In the genomic region with DNA sequence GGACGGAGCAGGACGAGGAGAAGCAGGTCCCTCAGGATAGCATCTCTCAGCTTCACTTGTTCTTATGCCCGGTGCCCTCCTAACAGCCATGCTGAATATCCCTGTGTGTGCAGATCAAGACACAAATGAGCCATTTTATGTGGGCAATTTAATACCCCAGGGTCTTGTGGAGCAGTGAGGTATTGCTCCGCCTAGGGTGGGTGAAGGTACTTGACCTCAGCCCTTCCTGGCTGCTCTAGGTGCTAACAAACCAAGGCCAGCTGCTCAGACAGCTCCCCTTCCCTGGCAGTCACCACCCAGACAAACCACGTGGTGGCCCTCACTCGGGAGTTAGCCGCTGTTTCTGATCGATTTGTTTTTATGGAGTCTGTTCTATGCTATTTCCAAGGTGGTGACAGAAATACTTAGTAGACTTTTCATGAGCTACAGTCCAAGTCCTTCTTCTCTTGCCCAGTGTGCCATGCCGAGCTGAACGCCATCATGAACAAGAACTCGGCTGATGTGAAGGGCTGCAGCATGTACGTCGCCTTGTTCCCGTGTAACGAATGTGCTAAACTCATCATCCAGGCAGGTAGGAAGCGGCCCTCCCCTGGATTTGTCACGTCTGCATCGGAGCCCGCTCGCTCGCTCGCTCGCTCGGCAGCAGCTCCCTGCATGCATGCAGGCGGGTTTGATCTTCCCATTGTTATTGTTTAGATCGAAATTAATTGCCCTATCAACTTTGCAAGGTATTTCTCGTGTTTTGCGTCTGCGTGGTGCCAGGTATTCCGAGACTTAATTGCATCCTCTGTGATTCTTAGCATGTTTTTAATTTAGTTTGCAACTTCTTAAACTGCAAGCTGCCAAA, we compare ENCODE assay signal across 14 mouse cellular contexts. TPM values are rescaled to one million over a fixed set of nuclear protein-coding genes. Genes with fewer than 3 reads are reported as not detected.
A peak's percentile ranks its signal among the peaks of the same experiment; 100 is the strongest.
DNase-seq lines count a peak whose midpoint lies in the region; ATAC-seq lines count a peak whose summit lies in the region.
"Had no signal": no experiment of that assay in that cellular context is flagged by ENCODE, and none has a peak within 500 bp of the region (broad histone marks: within the 10 kb centered on the region; RNA-seq: fewer than 3 reads in every experiment).

No protein-coding gene starts in this region.

- H3K4me2 ChIP-seq in kidney, embryonic 15.5 days = peak overlapping the region; percentile 42
- H3K4me2 ChIP-seq in midbrain, embryonic 15.5 days = peak overlapping the region; percentile 39
- H3K4me2 ChIP-seq: embryonic facial prominence, embryonic 12.5 days; liver, embryonic 15.5 days had no signal

- intact Hi-C loops in gastrocnemius, postnatal 36 days (cut with DNase I) = no loop called here

- whole genome bisulfite sequencing in kidney, embryonic 15.5 days = 53% methylated on average over 30 of the region's 30 CpGs
- WGBS in midbrain, embryonic 15.5 days = 59% methylated on average over 30 of the region's 30 CpGs

- H3K9me3 ChIP-seq in kidney, embryonic 15.5 days (replicated peaks) = no peaks in the 10 kb centered on the region
- H3K9me3 ChIP-seq in midbrain, embryonic 15.5 days = no peaks in the 10 kb centered on the region
- H3K9me3 ChIP-seq: embryonic facial prominence, embryonic 12.5 days; heart, embryonic 10.5 days; liver, embryonic 15.5 days had no signal

- peak; percentile 77 for ATAC-seq in kidney, embryonic 15.5 days (replicated peaks; ENCODE audit: low FRiP score)
- peak; percentile 41 for ATAC-seq in midbrain, embryonic 15.5 days (replicated peaks)

- H3K27ac ChIP-seq in kidney, embryonic 15.5 days = no peak overlapping the region
- H3K27ac ChIP-seq in midbrain, embryonic 15.5 days = peak overlapping the region; percentile 39; the same call in 1 of the 2 replicates
- H3K27ac ChIP-seq: embryonic facial prominence, embryonic 12.5 days; heart, embryonic 10.5 days; liver, embryonic 15.5 days had no signal

- no peak overlapping the region for H3K9ac ChIP-seq in kidney, embryonic 15.5 days
- peak overlapping the region; percentile 17; the same call in 1 of the 2 replicates for H3K9ac ChIP-seq in midbrain, embryonic 15.5 days
- H3K9ac ChIP-seq: embryonic facial prominence, embryonic 12.5 days; liver, embryonic 15.5 days had no signal

- H3K4me1 ChIP-seq in kidney, embryonic 15.5 days = peaks cover 11% of the 10 kb centered on the region; the same call in 1 of the 2 replicates
- H3K4me1 ChIP-seq in midbrain, embryonic 15.5 days = peaks cover 16% of the 10 kb centered on the region
- H3K4me1 ChIP-seq: heart, embryonic 10.5 days; liver, embryonic 15.5 days had no signal

- H3K36me3 ChIP-seq in kidney, embryonic 15.5 days = peaks cover 51% of the 10 kb centered on the region
- H3K36me3 ChIP-seq in midbrain, embryonic 15.5 days (replicated peaks) = no peaks in the 10 kb centered on the region

- no peak for DNase-seq in kidney, adult 18-20 months
- peak; percentile 52 for DNase-seq in R1 (ENCODE audit: low read depth, low spot score)
- DNase-seq in forelimb bud, embryonic 11.5 days (ENCODE audit: low read depth, low spot score) = peak; percentile 45
- DNase-seq in heart, postnatal 4 days = no peak
- no peak for DNase-seq in gastrocnemius, postnatal 36 days
- DNase-seq: cerebellum, adult 18-20 months; lung, postnatal 4 days; thymus, postnatal 36 days had no signal

- H3K27me3 ChIP-seq in kidney, embryonic 15.5 days = no peaks in the 10 kb centered on the region
- no peaks in the 10 kb centered on the region for H3K27me3 ChIP-seq in midbrain, embryonic 15.5 days (replicated peaks)
- H3K27me3 ChIP-seq: embryonic facial prominence, embryonic 12.5 days; liver, embryonic 15.5 days had no signal

- peak overlapping the region; percentile 4; the same call in 1 of the 2 replicates for H3K4me3 ChIP-seq in kidney, embryonic 15.5 days (replicated peaks)
- no peak overlapping the region for H3K4me3 ChIP-seq in midbrain, embryonic 15.5 days
- H3K4me3 ChIP-seq: embryonic facial prominence, embryonic 12.5 days; heart, embryonic 10.5 days; liver, embryonic 15.5 days; myocyte had no signal

RNA-seq across cellular contexts. Expression of a gene that starts 38.1 kb away (rescaled TPM):
- polyA plus RNA-seq in kidney, embryonic 15.5 days (2015; fragmentation: Nextera tagmentation; extraction: Ambion mirVana) = 36.7 and 36.8 TPM in 2 replicates
- 11.6 and 11.8 TPM in 2 replicates for polyA plus RNA-seq in midbrain, embryonic 15.5 days (2015; fragmentation: Nextera tagmentation; extraction: Ambion mirVana)
- 10 to 100 TPM; 11.6 to 12.6 TPM for total RNA-seq in heart, postnatal 4 days (2021)
- total RNA-seq in gastrocnemius, postnatal 36 days (2021) = 1 to 10 TPM; 1.2 to 1.4 TPM

Comparison
In these comparisons a context has a peak if more than half of its experiments do, and no peak if none do; other contexts are left out.
1. DNase-seq: peak in R1 (single experiment) and forelimb bud, embryonic 11.5 days (single experiment); none in kidney, adult 18-20 months (single experiment), heart, postnatal 4 days (single experiment) and gastrocnemius, postnatal 36 days (0 of 2).
2. RNA of a gene that starts 38.1 kb away (total RNA-seq): 11.6 to 12.6 TPM in heart, postnatal 4 days; 1.2 to 1.4 TPM in gastrocnemius, postnatal 36 days; every median in the first group is over 4 times any median in the second.